Mouse (Mus musculus) forebrain, embryonic 16.5 days (tissue): ENCODE data around the gene Gm13871. TPM values are rescaled to one million over a fixed set of nuclear protein-coding genes. Genes with fewer than 3 reads are reported as not detected.
"Not testable (repeated sequence)": the region's sequence is repeated elsewhere in the genome, so short reads cannot be mapped to it uniquely, and the experiment has no call there.

ENCODE experiments used
- ATAC-seq: fragments of 200-750 bp; cut with Nextera tagmentation; 2 replicates; pipeline ENCODE4 v1.8.0; 2017; ENCODE audit warnings: mild to moderate bottlenecking, moderate library complexity
- H3K27ac ChIP-seq: fragments of 300-500 bp; sonication (generic); 2 replicates; pipeline ENCODE4 v1.5.1; 2014; ENCODE audit warnings: low read length, control low read depth
- H3K27me3 ChIP-seq: fragments of 300-500 bp; sonication (generic); replicated peaks from 2 replicates; pipeline ENCODE4 v1.6.1; 2014; ENCODE audit warnings: low read length; ENCODE audit not compliant: control insufficient read depth, insufficient read depth
- H3K36me3 ChIP-seq: fragments of 300-500 bp; sonication (generic); 2 replicates; pipeline ENCODE4 v1.6.1; 2014; ENCODE audit not compliant: control insufficient read depth, insufficient read depth
- H3K4me1 ChIP-seq: fragments of 300-500 bp; sonication (generic); replicated peaks from 2 replicates; pipeline ENCODE4 v1.6.1; 2014; ENCODE audit warnings: low read length; ENCODE audit not compliant: control insufficient read depth, insufficient read depth
- H3K4me2 ChIP-seq: fragments of 300-500 bp; sonication (generic); 2 replicates; pipeline ENCODE4 v1.6.1; 2014; ENCODE audit warnings: mild to moderate bottlenecking, low read length, control low read depth
- H3K4me3 ChIP-seq: fragments of 300-500 bp; sonication (generic); replicated peaks from 2 replicates; pipeline ENCODE4 v1.5.1; 2014; ENCODE audit warnings: mild to moderate bottlenecking, low read length, control low read depth
- H3K9ac ChIP-seq: fragments of 300-500 bp; sonication (generic); replicated peaks from 2 replicates; pipeline ENCODE4 v1.6.1; 2014; ENCODE audit warnings: low read depth, low read length, control low read depth
- H3K9me3 ChIP-seq: fragments of 300-500 bp; sonication (generic); 2 replicates; pipeline ENCODE4 v1.6.1; 2016; ENCODE audit warnings: low read length; ENCODE audit not compliant: control insufficient read depth
- WGBS: fragments of 180-500 bp; shearing (Covaris S2); extraction: QIAGEN DNeasy Blood & Tissue Kit; methylation state at CpG from one replicate; pipeline ENCODE4 v1.1.7; 2014; 5-methylcytosine and 5-hydroxymethylcytosine counted together
- polyA plus RNA-seq: library from polyadenylated mRNA; unstranded; fragments of >200 nt; fragmentation: Nextera tagmentation; extraction: Ambion mirVana; gene quantifications from 2 replicates; pipeline ENCODE4 v1.2.1, GENCODE M21; 2015

Gm13871 gene
- polyA plus RNA-seq, result not detected in 2 replicates

DNA sequence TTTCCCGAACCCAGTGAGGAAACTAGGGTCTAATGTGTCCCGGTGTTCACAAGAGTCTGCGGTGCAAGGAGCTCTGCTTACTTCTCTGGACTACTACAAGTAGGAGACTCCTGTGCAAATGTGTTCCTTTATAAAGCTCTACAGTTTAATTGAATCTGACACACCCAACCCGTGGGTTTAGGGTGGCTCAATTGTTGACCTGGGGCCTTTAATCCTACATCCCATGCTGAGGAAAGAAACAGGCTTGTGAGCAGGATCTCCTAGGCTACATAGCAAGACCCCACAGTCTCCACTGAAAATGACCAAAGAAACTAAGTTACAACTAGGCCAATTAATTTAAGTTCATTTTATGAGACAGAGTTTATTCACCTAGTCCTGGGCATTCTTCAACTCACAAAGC, at the start of gene Gm13871:
Gene Gm13871, minus strand, starts transcription at position 101 of the 400 bp plus-strand sequence.
- not testable (repeated sequence) for ATAC-seq, H3K9me3 ChIP-seq

DNA sequence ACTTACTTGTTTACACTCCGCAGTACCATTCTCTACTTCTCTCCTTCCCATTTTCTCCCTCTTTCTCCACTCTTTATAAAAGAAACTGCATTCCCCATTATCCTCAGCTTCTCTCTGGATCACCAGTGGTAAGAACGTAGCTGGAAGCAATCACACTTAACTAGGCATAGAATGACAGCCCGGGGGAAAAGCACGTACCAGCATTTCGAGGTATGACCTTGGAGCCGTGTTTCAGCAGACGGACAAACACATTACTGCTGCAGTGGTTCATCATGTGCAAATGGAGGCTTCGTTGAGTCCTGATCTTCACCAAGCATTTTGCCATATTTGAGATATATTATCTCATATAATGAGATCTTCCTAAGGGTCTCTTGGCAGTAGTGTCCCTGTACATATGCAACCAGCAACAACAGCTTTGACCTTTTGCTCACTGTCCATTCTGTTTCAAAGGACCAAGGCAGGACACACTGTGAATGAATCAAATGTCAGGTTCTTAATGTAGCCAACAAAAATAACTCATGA, 44.7 kb upstream of the Gm13871 start, which contains the start of gene 2310002L09Rik:
Gene 2310002L09Rik, minus strand, starts transcription at position 472 of the 522 bp plus-strand sequence.
- no peaks in the 10 kb centered on the region for H3K4me1 ChIP-seq
- H3K27me3 ChIP-seq, result no peaks in the 10 kb centered on the region
- 86% methylated on average over 8 of the region's 8 CpGs for WGBS

More for the DNA sequence above, at the start of gene Gm13871:
- H3K27me3 ChIP-seq, H3K4me1 ChIP-seq, H3K4me3 ChIP-seq, H3K36me3 ChIP-seq, H3K4me2 ChIP-seq, H3K9ac ChIP-seq, H3K27ac ChIP-seq: not testable (repeated sequence)
- WGBS, result no CpG with 5 or more reads among the region's 4 CpGs

DNA sequence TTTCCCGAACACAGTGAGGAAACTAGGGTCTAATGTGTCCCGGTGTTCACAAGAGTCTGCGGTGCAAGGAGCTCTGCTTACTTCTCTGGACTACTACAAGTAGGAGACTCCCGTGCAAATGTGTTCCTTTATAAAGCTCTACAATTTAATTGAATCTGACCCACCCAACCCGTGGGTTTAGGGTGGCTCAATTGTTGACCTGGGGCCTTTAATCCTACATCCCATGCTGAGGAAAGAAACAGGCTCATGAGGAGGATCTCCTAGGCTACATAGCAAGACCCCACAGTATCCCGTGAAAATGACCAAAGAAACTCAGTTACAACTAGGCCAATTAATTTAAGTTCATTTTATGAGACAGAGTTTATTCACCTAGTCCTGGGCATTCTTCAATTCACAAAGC, 14.9 kb upstream of the Gm13871 start, which contains the start of gene Gm11756:
Gene Gm11756, minus strand, starts transcription at position 101 of the 400 bp plus-strand sequence.
- 82% methylated on average over 6 of the region's 6 CpGs for WGBS

More for the DNA sequence above, 44.7 kb upstream of the Gm13871 start, which contains the start of gene 2310002L09Rik:
- Histone ChIP-seq H3K9me3 (no peaks in the 10 kb centered on the region), H3K36me3 (no peaks in the 10 kb centered on the region), H3K9ac (no peak within 1 kb of the TSS), H3K4me3 (no peak within 1 kb of the TSS), H3K27ac (no peak within 1 kb of the TSS), H3K4me2 (no peak within 1 kb of the TSS)
- ATAC-seq, result no peak

DNA sequence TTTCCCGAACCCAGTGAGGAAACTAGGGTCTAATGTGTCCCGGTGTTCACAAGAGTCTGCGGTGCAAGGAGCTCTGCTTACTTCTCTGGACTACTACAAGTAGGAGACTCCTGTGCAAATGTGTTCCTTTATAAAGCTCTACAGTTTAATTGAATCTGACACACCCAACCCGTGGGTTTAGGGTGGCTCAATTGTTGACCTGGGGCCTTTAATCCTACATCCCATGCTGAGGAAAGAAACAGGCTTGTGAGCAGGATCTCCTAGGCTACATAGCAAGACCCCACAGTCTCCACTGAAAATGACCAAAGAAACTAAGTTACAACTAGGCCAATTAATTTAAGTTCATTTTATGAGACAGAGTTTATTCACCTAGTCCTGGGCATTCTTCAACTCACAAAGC, 14.7 kb downstream of the Gm13871 start, which contains the start of gene Gm11757:
Gene Gm11757, minus strand, starts transcription at position 101 of the 400 bp plus-strand sequence.
- H3K27me3 ChIP-seq, H3K9ac ChIP-seq, H3K4me1 ChIP-seq, H3K36me3 ChIP-seq, ATAC-seq, H3K27ac ChIP-seq, H3K9me3 ChIP-seq, H3K4me2 ChIP-seq, H3K4me3 ChIP-seq: not testable (repeated sequence)
- WGBS, result no CpG with 5 or more reads among the region's 4 CpGs

More for the DNA sequence above, 14.9 kb upstream of the Gm13871 start, which contains the start of gene Gm11756:
- not testable (repeated sequence) for H3K36me3 ChIP-seq, H3K27ac ChIP-seq, H3K9ac ChIP-seq, H3K4me2 ChIP-seq, H3K4me3 ChIP-seq, H3K27me3 ChIP-seq, H3K9me3 ChIP-seq, ATAC-seq, H3K4me1 ChIP-seq

DNA sequence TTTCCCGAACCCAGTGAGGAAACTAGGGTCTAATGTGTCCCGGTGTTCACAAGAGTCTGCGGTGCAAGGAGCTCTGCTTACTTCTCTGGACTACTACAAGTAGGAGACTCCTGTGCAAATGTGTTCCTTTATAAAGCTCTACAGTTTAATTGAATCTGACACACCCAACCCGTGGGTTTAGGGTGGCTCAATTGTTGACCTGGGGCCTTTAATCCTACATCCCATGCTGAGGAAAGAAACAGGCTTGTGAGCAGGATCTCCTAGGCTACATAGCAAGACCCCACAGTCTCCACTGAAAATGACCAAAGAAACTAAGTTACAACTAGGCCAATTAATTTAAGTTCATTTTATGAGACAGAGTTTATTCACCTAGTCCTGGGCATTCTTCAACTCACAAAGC, 29.6 kb downstream of the Gm13871 start, which contains the start of gene Gm11758:
Gene Gm11758, minus strand, starts transcription at position 101 of the 400 bp plus-strand sequence.
- not testable (repeated sequence) for H3K9ac ChIP-seq, H3K27me3 ChIP-seq, H3K4me1 ChIP-seq, H3K27ac ChIP-seq, ATAC-seq, H3K4me3 ChIP-seq, H3K36me3 ChIP-seq, H3K4me2 ChIP-seq, H3K9me3 ChIP-seq
- no CpG with 5 or more reads among the region's 4 CpGs for WGBS

Other genes starting within 250 kb of the Gm13871 start
- not detected in 2 replicates for gene Gm11239, start 237.6 kb downstream of the Gm13871 start, polyA plus RNA-seq
- gene Gm428, start 222.4 kb downstream of the Gm13871 start, polyA plus RNA-seq, result not detected in 2 replicates
- gene Rasef, start 115.0 kb downstream of the Gm13871 start, polyA plus RNA-seq, result 0.10 and 0.42 TPM in 2 replicates
- not detected in 2 replicates for gene Gm11758, start 29.7 kb downstream of the Gm13871 start, polyA plus RNA-seq
- not detected in 2 replicates for gene Gm11757, start 14.8 kb downstream of the Gm13871 start, polyA plus RNA-seq
- gene Gm11756, start 14.8 kb upstream of the Gm13871 start, polyA plus RNA-seq, result not detected in 2 replicates
- gene 2310002L09Rik, start 44.9 kb upstream of the Gm13871 start, polyA plus RNA-seq, result not detected in 2 replicates
- 26.9 and 30.2 TPM in 2 replicates for gene Frmd3, start 107.5 kb upstream of the Gm13871 start, polyA plus RNA-seq